Mouse (Mus musculus) regulatory T cell (primary cell): ENCODE results near the gene Lcp2.

Experiments used
- in situ Hi-C: fragments of 300-600 bp; cut with MboI, MseI; formaldehyde crosslinking; loops from one replicate; pipeline ENCODE4 v1.15.1; 2025; ENCODE audit warnings: high pct_unique_total_duplicates

The Lcp2 gene

DNA sequence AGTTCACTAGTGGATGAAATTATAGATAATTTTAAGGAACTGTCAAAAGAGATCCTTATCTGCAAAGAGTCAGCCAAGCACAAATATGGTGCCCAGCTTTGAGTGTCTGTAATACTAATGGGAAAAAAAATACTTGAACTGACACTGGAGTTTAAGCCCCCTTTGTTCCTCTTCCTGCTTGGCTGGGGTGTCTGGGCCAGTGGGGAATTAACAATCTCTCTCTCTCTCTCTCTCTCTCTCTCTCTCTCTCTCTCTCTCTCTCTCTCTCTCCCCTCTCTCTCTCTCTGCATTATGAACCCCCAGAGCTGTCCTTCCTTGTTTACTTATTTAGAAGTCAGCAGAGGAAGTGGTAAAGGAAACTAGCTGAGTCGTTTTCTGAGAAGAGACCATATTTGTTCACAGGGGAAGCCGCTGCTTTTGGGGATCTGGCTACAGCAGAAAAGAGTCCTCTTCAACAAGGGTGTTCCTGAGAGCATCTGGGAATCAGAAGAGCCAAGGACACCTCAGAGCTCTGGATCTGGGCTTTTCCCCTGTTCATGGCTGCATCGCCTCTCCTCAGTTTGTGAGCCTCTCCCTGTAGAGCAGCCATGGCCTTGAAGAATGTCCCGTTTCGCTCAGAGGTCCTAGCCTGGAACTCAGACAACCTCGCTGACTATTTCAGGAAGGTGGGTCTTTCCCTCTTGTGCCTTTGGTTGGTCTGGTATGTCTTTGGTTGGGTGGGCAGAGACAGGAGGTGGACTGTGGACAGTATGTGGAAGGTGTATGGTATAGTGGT lies at the start of gene Lcp2:
Gene Lcp2, plus strand, starts transcription at position 154 of the 775 bp plus-strand sequence.
- in situ Hi-C loops, result loop anchor here (25.0 kb wide), 1 partner anchor 1485 kb away; no protein-coding TSS in a partner anchor

- in situ Hi-C loops, result no loop called here
Measured at GRCm38 (mm10) chr11:33998244-33998643, 48.5 kb upstream of the Lcp2 start.

DNA sequence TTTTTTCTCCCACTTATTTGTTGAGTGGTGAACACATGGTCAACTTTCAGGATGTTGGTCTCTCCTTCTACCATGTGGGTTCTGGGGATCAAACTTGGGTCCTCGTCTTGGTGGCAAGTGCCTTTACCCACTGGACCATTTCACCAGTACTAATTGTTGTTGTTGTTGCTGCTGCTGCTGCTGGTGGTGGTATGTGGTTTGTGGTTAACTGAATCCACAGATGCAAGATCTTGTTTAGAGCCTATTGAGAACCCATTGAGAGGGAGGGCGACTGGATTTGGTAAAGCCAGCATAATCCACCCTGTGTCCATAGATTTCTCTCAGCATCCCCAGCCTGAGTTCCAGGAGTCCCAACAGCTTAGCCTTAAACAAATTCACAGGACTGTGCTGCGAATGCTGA lies 46.3 kb upstream of the Lcp2 start:
- in situ Hi-C loops, result loop anchor here (5.0 kb wide), 2 partner anchors 43 to 72 kb away; no protein-coding TSS in a partner anchor

- in situ Hi-C loops, result loop anchor here (5.0 kb wide), 2 partner anchors 45 to 70 kb away; no protein-coding TSS in a partner anchor
Measured at GRCm38 (mm10) chr11:34001938-34002592, 44.7 kb upstream of the Lcp2 start.

DNA sequence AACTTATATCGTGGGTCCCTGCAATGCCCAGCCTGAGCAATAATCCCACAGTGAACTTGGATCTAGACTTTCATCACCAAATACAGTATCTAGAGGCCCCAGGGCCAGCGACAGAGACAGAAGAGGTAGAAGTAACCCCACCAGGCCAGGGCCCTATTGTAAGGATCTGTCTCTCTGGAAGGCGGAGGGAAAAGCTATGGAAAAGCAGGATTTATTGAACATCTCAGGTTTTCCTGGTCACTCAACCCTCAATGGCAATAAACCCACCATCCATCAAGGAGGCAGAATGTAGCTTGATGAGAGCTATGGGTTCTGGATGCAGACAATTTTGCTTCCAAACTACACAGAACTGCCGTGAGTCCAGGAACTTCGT lies 44.1 kb upstream of the Lcp2 start:
- in situ Hi-C loops, result loop anchor here (5.0 kb wide), 2 partner anchors 45 to 70 kb away; no protein-coding TSS in a partner anchor

DNA sequence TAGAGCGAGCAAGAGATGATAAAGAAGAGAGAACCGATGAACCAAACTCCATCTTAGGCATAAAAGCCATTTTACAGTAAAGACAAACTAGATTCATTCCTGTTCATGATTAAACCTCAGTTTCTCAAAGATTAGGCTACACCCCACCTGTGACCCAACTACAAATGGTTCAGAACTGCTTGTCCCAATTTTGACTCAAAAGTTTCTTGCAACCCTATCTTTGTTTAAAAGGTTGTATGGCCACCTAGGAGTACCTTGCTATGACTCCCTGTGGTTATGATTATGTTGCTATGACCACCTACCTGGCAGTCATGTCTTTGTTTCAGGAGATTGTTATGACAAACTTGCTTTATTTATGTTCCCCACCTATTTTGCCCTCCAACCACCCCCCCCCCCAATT lies 39.1 kb upstream of the Lcp2 start:
- in situ Hi-C loops, result loop anchor here (5.0 kb wide), 1 partner anchor 35 kb away; no protein-coding TSS in a partner anchor

DNA sequence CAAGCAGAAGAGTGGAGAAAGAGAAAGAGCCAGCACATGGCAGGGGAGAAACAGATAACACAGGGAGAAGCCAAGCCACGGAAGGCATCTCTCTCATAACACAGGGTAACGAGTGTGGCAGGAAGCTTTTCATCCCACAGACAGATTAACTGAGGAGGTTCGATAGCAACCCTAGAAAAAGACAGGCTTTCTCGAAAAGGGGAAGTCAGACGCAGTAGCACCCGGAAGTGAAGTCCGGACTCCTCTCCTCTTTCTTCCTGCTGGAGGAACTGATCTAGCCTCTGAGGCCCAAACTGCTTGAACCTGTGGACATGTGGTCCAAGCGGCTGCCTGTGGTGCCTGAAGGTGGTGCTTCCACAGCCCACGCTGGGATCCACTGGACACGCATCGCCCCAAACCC lies 38.5 kb upstream of the Lcp2 start:
- in situ Hi-C loops, result loop anchor here (5.0 kb wide), 1 partner anchor 34 kb away; no protein-coding TSS in a partner anchor

DNA sequence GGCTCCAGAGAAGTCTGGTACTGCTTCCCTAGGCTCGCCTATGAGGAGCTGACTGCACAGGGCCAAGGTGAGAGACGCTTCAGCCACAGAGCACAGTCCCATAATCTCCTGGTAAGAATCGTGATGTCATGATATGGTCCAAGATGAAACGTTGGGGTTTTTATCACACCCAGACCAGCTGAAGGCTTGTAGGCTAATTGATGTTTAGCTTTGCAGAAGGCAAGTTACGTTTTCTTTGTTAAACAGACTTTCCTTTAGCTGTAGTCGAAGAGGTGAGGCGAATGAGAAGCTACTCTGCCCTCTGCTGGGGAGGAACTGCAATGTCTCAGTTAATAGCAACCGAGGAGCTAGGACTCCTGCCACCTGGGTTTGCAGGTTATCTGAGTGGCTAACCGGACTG lies 38.0 kb upstream of the Lcp2 start:
- in situ Hi-C loops, result loop anchor here (5.0 kb wide), 1 partner anchor 34 kb away; no protein-coding TSS in a partner anchor

- in situ Hi-C loops, result loop anchor here (5.0 kb wide), 1 partner anchor 33 kb away; no protein-coding TSS in a partner anchor
Measured at GRCm38 (mm10) chr11:34009316-34010087, 37.2 kb upstream of the Lcp2 start.

GRCm38 (mm10) chr11:34010133-34010858 lies 36.4 kb upstream of the Lcp2 start:
- in situ Hi-C loops, result no loop called here

GRCm38 (mm10) chr11:34010859-34011172 lies 35.9 kb upstream of the Lcp2 start:
- in situ Hi-C loops, result no loop called here

DNA sequence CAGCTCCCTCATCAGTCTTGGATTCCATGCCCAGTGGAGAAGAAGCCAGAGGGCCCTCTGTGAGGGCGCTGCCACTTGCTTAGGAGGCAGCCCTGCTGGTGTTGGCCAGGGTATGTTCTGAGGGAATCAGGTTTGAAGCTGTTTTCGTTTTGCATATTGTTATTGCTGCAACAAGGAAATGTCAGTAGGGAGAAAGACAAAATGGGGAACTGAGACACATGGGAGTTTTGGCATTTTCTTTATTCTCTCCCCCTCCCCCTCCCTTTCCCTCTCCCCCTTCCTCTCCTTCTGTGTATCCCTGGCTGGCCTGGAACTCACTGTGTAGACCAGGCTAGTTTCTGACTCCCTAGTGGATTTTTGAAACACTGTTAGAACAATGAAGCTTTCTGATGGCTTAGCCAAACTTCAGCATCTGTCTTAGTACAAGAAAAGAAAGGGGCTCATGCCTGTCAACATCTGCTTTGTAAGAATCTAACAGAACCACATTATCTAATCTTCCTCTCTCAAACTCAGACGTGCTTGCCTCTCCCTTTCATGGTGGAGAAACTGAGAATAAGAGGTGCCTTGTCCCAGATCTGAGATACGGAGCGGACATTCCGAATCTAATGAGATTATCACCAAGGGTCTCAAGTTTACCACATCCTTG lies 34.6 kb upstream of the Lcp2 start:
- in situ Hi-C loops, result no loop called here

- in situ Hi-C loops, result loop anchor here (25.0 kb wide), 1 partner anchor 1463 kb away; no protein-coding TSS in a partner anchor
Measured at GRCm38 (mm10) chr11:34025091-34025490, 21.6 kb upstream of the Lcp2 start.

- in situ Hi-C loops, result loop anchor here (10.0 to 25.0 kb wide), 2 partner anchors 745 to 1467 kb away; no protein-coding TSS in a partner anchor
Measured at GRCm38 (mm10) chr11:34029658-34030057, 17.1 kb upstream of the Lcp2 start.

DNA sequence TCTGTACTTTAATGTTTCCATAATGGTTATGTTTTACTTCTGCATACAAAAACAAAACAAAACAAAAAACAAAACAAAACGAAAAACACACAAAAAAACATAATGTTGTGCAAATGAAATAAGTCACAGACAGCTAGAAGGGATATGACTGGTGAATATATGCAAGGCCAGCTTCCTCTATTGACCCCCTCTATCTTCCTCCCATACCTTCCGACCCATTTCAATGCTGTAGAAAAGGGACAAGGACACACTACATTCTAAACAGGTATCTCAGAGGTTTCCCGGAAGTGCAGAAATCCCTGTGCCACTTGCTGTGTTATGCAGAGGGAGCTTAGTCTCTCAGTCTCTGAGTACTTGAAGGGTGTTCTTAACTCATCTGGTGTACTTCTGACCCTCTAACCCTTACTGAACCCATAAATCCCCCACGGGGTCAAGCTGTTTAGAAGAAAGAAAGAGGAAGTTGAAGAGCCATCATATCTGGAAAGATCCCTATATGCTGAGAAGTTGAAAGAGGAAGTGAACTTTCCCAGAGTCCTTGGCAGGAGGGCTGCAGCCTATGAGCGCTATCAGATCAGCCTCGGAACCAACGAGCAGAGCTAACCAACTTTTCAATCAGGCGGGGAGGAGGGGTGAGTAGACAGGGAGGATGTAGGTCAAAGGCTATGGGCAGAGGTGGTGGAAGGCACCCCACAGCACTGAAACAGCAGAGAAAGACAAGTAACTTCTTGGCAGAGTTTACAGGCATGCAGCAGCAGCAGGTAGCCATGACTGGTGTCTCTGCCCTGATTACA lies 15.5 kb upstream of the Lcp2 start:
- in situ Hi-C loops, result loop anchor here (10.0 to 25.0 kb wide), 2 partner anchors 744 to 1469 kb away; no protein-coding TSS in a partner anchor

GRCm38 (mm10) chr11:34034008-34034505 lies 12.7 kb upstream of the Lcp2 start:
- in situ Hi-C loops, result loop anchor here (10.0 to 25.0 kb wide), 2 partner anchors 741 to 1472 kb away; no protein-coding TSS in a partner anchor

DNA sequence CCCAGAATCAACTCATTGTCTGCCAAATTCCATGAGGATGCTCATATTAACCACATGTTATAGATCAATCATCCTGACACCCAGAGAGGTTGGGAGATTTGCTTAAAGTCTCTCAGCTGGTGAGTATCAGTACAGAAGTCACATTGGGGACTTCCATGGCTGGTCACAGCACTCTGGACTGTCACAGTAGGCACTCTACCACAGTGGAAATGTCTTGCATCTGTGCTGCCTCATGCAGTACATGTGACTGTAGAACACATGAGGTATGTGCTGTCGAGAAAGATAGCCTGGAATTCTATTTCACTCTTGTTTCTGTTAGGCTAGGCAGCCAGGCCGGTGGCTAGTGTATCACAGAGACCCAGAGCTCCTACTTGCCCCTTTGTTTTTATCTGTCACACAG lies 11.9 kb upstream of the Lcp2 start:
- in situ Hi-C loops, result loop anchor here (10.0 to 25.0 kb wide), 2 partner anchors 740 to 1472 kb away; no protein-coding TSS in a partner anchor

DNA sequence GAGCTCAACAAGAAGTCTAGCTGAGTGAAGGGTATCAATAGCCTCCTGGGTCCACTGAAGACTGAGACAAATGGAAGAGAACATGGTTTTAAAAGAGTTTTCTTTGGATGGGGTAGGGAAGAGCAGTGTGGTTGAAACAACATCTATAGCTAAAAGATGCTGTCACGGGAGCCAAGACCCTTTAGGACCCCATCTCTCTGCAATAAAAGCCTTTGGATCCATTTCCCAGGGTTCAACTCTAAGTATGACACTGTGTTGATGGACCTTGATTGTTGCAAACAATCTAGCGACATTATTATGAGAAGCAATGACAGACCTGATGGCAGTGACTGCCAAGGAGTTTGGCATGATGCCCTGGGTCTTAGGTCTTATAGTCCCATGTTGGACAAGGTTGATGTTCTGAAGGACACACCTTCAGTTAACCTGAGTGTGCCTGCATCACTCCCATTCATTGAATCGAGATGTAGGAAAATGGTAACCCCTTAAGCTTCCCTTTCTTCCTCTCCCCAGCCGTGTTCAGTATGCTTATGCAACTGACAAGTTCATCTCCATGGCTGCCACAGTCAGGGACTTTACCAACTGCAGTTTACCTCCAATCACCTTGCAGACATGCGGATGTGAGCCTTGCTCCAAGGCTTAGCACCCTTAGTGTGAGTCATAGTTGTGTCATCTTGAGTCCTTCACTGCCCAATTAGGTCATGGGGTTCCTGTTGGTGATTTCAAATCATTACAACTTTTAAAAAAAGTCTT lies 10.6 kb upstream of the Lcp2 start:
- in situ Hi-C loops, result loop anchor here (10.0 to 25.0 kb wide), 2 partner anchors 739 to 1474 kb away; no protein-coding TSS in a partner anchor
